Mouse (Mus musculus): Measurements from ENCODE around the gene Ccr4.

Ccr4 gene

GRCm38 (mm10) chr9:114468701-114469100 is 36.0 kb downstream of the Ccr4 start:
- no peak for DNase-seq (ENCODE audit: low read depth)

GRCm38 (mm10) chr9:114468217-114468616 is 36.5 kb downstream of the Ccr4 start:
- no peak for DNase-seq (ENCODE audit: low read depth)

GRCm38 (mm10) chr9:114466871-114467270 is 37.8 kb downstream of the Ccr4 start:
- no peak for DNase-seq (ENCODE audit: low read depth)

GRCm38 (mm10) chr9:114465442-114465841 is 39.3 kb downstream of the Ccr4 start:
- no peak for DNase-seq (ENCODE audit: low read depth)

GRCm38 (mm10) chr9:114462569-114462968 is 42.1 kb downstream of the Ccr4 start:
- DNase-seq (ENCODE audit: low read depth): no peak

GRCm38 (mm10) chr9:114458436-114458835 is 46.3 kb downstream of the Ccr4 start:
- DNase-seq (ENCODE audit: low read depth): no peak

GRCm38 (mm10) chr9:114455420-114455819 is 49.3 kb downstream of the Ccr4 start:
- DNase-seq (ENCODE audit: low read depth): no peak

GRCm38 (mm10) chr9:114452418-114452817 is 52.3 kb downstream of the Ccr4 start:
- no peak for DNase-seq (ENCODE audit: low read depth)

GRCm38 (mm10) chr9:114451615-114452014 is 53.1 kb downstream of the Ccr4 start:
- no peak for DNase-seq (ENCODE audit: low read depth)

GRCm38 (mm10) chr9:114449120-114449754 is 55.5 kb downstream of the Ccr4 start:
- no peak for DNase-seq (ENCODE audit: low read depth)

GRCm38 (mm10) chr9:114448700-114449099 is 56.0 kb downstream of the Ccr4 start:
- DNase-seq (ENCODE audit: low read depth): no peak

GRCm38 (mm10) chr9:114446887-114447286 is 57.8 kb downstream of the Ccr4 start:
- DNase-seq (ENCODE audit: low read depth): no peak

GRCm38 (mm10) chr9:114443351-114443750 is 61.4 kb downstream of the Ccr4 start:
- DNase-seq (ENCODE audit: low read depth): no peak

GRCm38 (mm10) chr9:114442893-114443292 is 61.8 kb downstream of the Ccr4 start:
- DNase-seq (ENCODE audit: low read depth): no peak

- DNase-seq (ENCODE audit: low read depth): no peak
These were observed 62.5 kb downstream of the Ccr4 start for GRCm38 (mm10) chr9:114442225-114442624.

GRCm38 (mm10) chr9:114440548-114440947 is 64.2 kb downstream of the Ccr4 start:
- DNase-seq (ENCODE audit: low read depth): no peak

Data from NIH3T3 (cell line).